Mouse (Mus musculus) activated CD4-positive, CD25-positive, alpha-beta regulatory T cell, adult 4 months (primary cell): ENCODE results near the gene Cdr2l. TPM values are rescaled to one million over a fixed set of nuclear protein-coding genes. Genes with fewer than 3 reads are reported as not detected.

ENCODE experiments used
- polyA plus RNA-seq, 2 experiments: library from polyadenylated mRNA; unstranded; fragments of 100-300 nt; shearing (Covaris generic); gene quantifications; one replicate each; pipeline ENCODE4 v1.2.1; 2017

The Cdr2l gene
- polyA plus RNA-seq, 2 experiments from 2014 or later = 0.12 TPM; not detected in 1

Other genes starting within 250 kb of the Cdr2l start
- gene Cd300lf, start 247.9 kb upstream of the Cdr2l start, polyA plus RNA-seq = 1 to 10 TPM in 1 of 2 experiments, under 1 TPM in 1; 0.37 to 1.5 TPM
- 100 to 1,000 TPM; 166 to 228 TPM for gene Slc9a3r1, start 218.6 kb upstream of the Cdr2l start, polyA plus RNA-seq
- 10 to 100 TPM in 1 of 2 experiments, 1 to 10 TPM in 1; 9.3 to 11.9 TPM for gene Tmem104, start 194.4 kb upstream of the Cdr2l start, polyA plus RNA-seq
- gene Nat9, start 194.1 kb upstream of the Cdr2l start, polyA plus RNA-seq = 10 to 100 TPM; 14.0 to 14.6 TPM
- gene Grin2c, start 114.7 kb upstream of the Cdr2l start, polyA plus RNA-seq = not detected
- 10 to 100 TPM; 18.4 to 26.6 TPM for gene Fdxr, start 104.9 kb upstream of the Cdr2l start, polyA plus RNA-seq
- gene Fads6, start 84.3 kb upstream of the Cdr2l start, polyA plus RNA-seq = under 1 TPM; 0.56 to 0.57 TPM
- gene Otop2, start 74.8 kb upstream of the Cdr2l start, polyA plus RNA-seq = not detected
- not detected for gene Ush1g, start 59.9 kb upstream of the Cdr2l start, polyA plus RNA-seq
- under 1 TPM in 1 of 2 experiments, not detected in 1; 0.13 TPM for gene Otop3, start 47.2 kb upstream of the Cdr2l start, polyA plus RNA-seq
- gene Hid1, start 14.2 kb upstream of the Cdr2l start, polyA plus RNA-seq = 1 to 10 TPM; 2.6 to 3.2 TPM
- 100 to 1,000 TPM; 206 to 214 TPM for gene Mrpl58, start 21.8 kb downstream of the Cdr2l start, polyA plus RNA-seq
- gene Atp5h, start 38.0 kb downstream of the Cdr2l start, polyA plus RNA-seq = 100 to 1,000 TPM; 705 to 855 TPM
- 10 to 100 TPM in 1 of 2 experiments, 1 to 10 TPM in 1; 6.9 to 12.2 TPM for gene Kctd2, start 38.2 kb downstream of the Cdr2l start, polyA plus RNA-seq
- not detected for gene Trim80, start 58.6 kb downstream of the Cdr2l start, polyA plus RNA-seq
- 1 to 10 TPM; 2.9 to 3.1 TPM for gene Slc16a5, start 80.6 kb downstream of the Cdr2l start, polyA plus RNA-seq
- 10 to 100 TPM; 49.9 to 59.3 TPM for gene Armc7, start 93.8 kb downstream of the Cdr2l start, polyA plus RNA-seq
- gene Nt5c, start 109.9 kb downstream of the Cdr2l start, polyA plus RNA-seq = 100 to 1,000 TPM; 287 to 293 TPM
- gene Jpt1, start 132.5 kb downstream of the Cdr2l start, polyA plus RNA-seq = 100 to 1,000 TPM; 506 to 510 TPM
- 100 to 1,000 TPM; 724 to 797 TPM for gene Sumo2, start 154.4 kb downstream of the Cdr2l start, polyA plus RNA-seq
- gene Nup85, start 182.5 kb downstream of the Cdr2l start, polyA plus RNA-seq = 10 to 100 TPM; 36.8 to 39.0 TPM
- gene Mrps7, start 222.0 kb downstream of the Cdr2l start, polyA plus RNA-seq = 10 to 100 TPM; 28.2 to 29.8 TPM
- gene Gga3, start 222.1 kb downstream of the Cdr2l start, polyA plus RNA-seq = 10 to 100 TPM; 23.1 to 26.5 TPM
- 100 to 1,000 TPM; 230 to 231 TPM for gene Mif4gd, start 231.1 kb downstream of the Cdr2l start, polyA plus RNA-seq
- 10 to 100 TPM; 68.7 to 90.3 TPM for gene Slc25a19, start 246.4 kb downstream of the Cdr2l start, polyA plus RNA-seq